Mouse (Mus musculus) liver, adult 2 months (tissue): ENCODE data around the gene Stt3b.

Experiments
- CTCF ChIP-seq: fragments of 200-500 bp; IDR thresholded peaks from 2 replicates; pipeline ENCODE4 v1.5.1; 2011; ENCODE audit warnings: low read depth, low read length, control low read depth
- POLR2A ChIP-seq: fragments of 200-500 bp; IDR thresholded peaks from 2 replicates; pipeline ENCODE4 v1.6.1; 2011; ENCODE audit warnings: low read length, control low read depth; ENCODE audit not compliant: insufficient read depth; ENCODE audit errors: extremely low read depth

DNA sequence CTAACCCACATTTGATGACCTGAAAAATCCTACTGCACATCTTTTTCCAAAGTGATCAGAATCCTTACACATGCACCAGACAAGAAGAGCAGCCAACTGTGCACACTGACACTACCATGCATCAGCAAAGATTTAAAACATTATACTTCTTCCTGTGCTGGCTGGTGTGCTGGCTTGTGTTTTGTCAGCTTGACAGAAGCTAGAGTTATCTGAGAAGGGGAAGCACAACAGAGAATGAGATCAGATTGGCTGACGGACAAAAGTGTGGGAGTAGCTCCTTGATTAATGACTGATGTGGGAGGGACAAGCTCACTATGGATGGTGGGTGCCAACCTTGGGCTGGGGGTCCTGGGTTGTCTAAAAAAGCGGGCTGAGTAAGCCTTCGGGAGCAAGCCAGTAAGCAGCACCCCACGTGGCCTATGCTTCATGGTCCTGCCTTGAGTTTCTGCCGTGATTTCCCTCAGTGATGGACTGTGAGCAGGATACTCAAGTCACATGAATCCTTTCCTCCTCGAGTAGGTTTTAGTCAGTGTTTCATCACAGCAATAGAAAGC, 52.4 kb downstream of the Stt3b start:
- TF ChIP-seq POLR2A (no peak), CTCF (no peak; the same call in 1 of the 2 replicates)
